Mouse (Mus musculus): Measurements from ENCODE around the gene Fgfr2. TPM values are rescaled to one million over a fixed set of nuclear protein-coding genes. Genes with fewer than 3 reads are reported as not detected.

The Fgfr2 gene
- polyA plus RNA-seq, 1 experiment from 2014 or later, result 110 TPM

DNA sequence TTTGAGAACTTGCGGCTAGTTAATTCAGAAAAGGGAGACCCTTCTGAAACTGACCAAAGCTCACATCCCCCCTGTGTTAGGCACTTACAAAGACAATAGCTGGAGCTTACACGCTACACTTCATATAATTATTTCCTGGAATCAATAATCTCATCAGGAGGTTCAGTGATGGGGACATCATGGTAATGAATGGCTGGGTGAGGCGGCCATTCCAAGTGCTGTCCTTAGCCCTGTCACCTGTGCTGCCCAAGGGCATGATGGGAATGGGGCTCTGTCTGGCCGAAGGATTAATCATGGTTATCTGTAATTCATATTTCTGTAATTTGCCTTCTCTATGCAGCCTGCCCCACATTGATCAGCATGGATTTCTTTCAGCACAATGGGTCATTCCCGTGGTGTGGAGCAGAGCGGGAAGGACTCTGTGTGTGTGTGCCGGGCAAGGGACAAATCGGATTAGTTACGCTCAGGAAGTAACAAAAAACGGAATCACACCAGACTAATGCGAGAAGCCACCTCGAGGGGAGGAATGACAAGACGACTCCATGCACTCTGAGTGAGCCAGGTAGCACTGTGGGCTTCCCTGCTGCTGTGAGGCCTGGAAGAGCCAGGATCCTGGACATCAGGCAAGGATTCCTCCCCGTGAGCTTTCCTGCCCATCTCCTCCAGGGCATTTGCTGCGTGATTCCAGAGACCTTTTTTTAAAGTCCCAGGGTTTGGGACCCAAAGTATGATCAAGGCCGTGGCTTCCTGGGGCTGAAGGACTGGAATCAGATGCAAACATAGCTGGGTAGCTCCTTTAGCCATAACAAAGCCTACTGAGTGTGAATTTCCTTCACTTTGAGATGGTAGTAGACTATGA, 1375.8 kb downstream of the Fgfr2 start:
- no peaks in the 10 kb centered on the region for H3K4me1 ChIP-seq (ENCODE audit: insufficient read depth, low read depth, low read length)
- ATAC-seq, result no peak
- H3K27me3 ChIP-seq (replicated peaks; ENCODE audit: insufficient read depth, low read length), result no peaks in the 10 kb centered on the region; the same call in 1 of the 2 replicates
- no peaks in the 10 kb centered on the region for H3K9me3 ChIP-seq (ENCODE audit: low read length)
- DNase-seq (ENCODE audit: low spot score), result no peak
- no peak overlapping the region for H3K27ac ChIP-seq (ENCODE audit: low read length)
- no peak for TF ChIP-seq CTCF (IDR thresholded peaks at IDR 0.05)
- TF ChIP-seq EP300 (IDR thresholded peaks at IDR 0.05), result no peak
- H3K36me3 ChIP-seq (ENCODE audit: insufficient read depth, low read length), result no peaks in the 10 kb centered on the region
- no peak overlapping the region for H3K9ac ChIP-seq (replicated peaks; ENCODE audit: low read depth)
- WGBS, result 72% methylated on average over 16 of the region's 16 CpGs
- no peak overlapping the region for H3K4me2 ChIP-seq (replicated peaks; ENCODE audit: low read depth, low read length)
- H3K4me3 ChIP-seq (ENCODE audit: low read depth, low read length), result no peak overlapping the region

DNA sequence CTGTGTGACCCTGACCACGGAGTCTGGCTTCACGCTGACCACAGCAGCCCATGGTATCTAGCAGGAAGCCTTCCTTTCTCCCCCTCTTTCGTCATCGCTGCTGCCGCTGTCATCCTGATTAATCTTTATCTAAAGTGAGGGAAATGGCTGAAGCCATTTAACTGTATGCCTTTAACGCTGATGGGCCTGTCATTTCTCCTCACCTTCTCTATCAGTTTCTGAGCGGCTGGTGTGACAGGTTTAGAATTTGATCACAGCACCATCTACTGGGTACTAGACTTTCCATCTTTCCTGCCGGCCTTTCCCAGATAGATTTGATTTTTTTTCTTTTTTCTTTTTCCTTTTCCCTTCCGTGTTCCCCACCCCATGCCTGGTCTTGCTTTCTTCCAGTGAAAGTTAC, 1376.4 kb downstream of the Fgfr2 start:
- H3K4me3 ChIP-seq (ENCODE audit: low read depth, low read length), result no peak overlapping the region
- TF ChIP-seq EP300 (IDR thresholded peaks at IDR 0.05) (no peak), CTCF (IDR thresholded peaks at IDR 0.05) (peak; percentile 36)
- H3K27ac ChIP-seq (ENCODE audit: low read length), result no peak overlapping the region
- no peaks in the 10 kb centered on the region for H3K9me3 ChIP-seq (ENCODE audit: low read length)
- peak; percentile 9 for DNase-seq (ENCODE audit: low spot score)
- H3K4me1 ChIP-seq (ENCODE audit: insufficient read depth, low read depth, low read length), result no peaks in the 10 kb centered on the region
- H3K36me3 ChIP-seq (ENCODE audit: insufficient read depth, low read length), result no peaks in the 10 kb centered on the region
- H3K4me2 ChIP-seq (replicated peaks; ENCODE audit: low read depth, low read length), result no peak overlapping the region
- ATAC-seq, result no peak
- WGBS, result 10% methylated on average over 9 of the region's 9 CpGs
- H3K9ac ChIP-seq (replicated peaks; ENCODE audit: low read depth), result no peak overlapping the region
- H3K27me3 ChIP-seq (replicated peaks; ENCODE audit: insufficient read depth, low read length), result no peaks in the 10 kb centered on the region; the same call in 1 of the 2 replicates

GRCm38 (mm10) chr7:131743193-131743592, 1380.0 kb downstream of the Fgfr2 start:
- no peak overlapping the region for H3K9ac ChIP-seq (replicated peaks; ENCODE audit: low read depth)
- DNase-seq (ENCODE audit: low spot score), result no peak
- ATAC-seq, result no peak
- H3K27me3 ChIP-seq (replicated peaks; ENCODE audit: insufficient read depth, low read length), result no peaks in the 10 kb centered on the region; the same call in 1 of the 2 replicates
- no peak overlapping the region for H3K4me2 ChIP-seq (replicated peaks; ENCODE audit: low read depth, low read length)
- H3K9me3 ChIP-seq (ENCODE audit: low read length), result no peaks in the 10 kb centered on the region
- H3K4me3 ChIP-seq (ENCODE audit: low read depth, low read length), result no peak overlapping the region
- no peaks in the 10 kb centered on the region for H3K4me1 ChIP-seq (ENCODE audit: insufficient read depth, low read depth, low read length)
- 57% methylated on average over 8 of the region's 8 CpGs for WGBS
- H3K27ac ChIP-seq (ENCODE audit: low read length), result no peak overlapping the region
- H3K36me3 ChIP-seq (ENCODE audit: insufficient read depth, low read length), result no peaks in the 10 kb centered on the region
- TF ChIP-seq EP300 (IDR thresholded peaks at IDR 0.05) (no peak), CTCF (IDR thresholded peaks at IDR 0.05) (no peak)

DNA sequence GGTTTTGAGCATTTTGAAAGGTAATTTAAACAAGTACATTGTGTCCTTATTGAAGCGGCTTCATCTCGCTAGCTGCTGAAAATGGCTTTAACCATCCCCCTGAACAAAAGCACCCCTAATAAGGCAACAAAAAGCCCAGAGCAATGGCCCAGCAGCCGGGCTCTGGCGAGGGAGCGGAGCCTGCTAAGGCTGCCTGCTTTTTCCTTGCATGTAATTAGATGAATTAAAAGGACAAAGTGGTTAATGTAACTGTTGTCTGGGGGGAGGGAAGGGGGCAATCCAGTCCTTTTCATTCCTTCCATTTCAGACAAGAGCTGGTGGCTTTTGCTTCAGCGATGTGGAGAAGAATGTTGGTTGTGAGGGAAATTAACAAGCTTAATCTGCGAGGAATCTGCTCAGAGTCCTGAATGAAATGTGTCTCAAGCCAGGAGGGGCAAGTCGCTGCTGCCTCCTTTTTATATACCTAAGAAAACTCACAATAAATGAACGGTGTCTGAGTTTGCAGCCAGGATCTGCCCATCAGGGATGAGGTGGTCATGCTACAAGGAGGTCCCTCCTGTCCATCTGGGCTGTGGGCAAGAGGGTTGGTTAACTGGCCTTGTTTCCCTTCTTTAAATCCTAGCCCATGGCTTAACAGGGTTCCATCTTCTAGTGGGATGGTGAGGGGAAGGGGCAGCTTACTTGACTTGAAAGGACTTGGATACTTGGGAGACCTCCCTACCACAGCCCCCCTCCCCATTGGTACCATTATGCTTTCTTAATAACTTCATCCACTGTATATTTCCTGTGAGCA, 1400.2 kb downstream of the Fgfr2 start:
- Histone ChIP-seq H3K9ac (replicated peaks; ENCODE audit: low read depth) (no peak overlapping the region), H3K4me1 (ENCODE audit: insufficient read depth, low read depth, low read length) (no peaks in the 10 kb centered on the region), H3K9me3 (ENCODE audit: low read length) (no peaks in the 10 kb centered on the region), H3K4me3 (ENCODE audit: low read depth, low read length) (no peak overlapping the region), H3K27me3 (replicated peaks; ENCODE audit: insufficient read depth, low read length) (no peaks in the 10 kb centered on the region), H3K36me3 (ENCODE audit: insufficient read depth, low read length) (no peaks in the 10 kb centered on the region), H3K27ac (ENCODE audit: low read length) (no peak overlapping the region), H3K4me2 (replicated peaks; ENCODE audit: low read depth, low read length) (no peak overlapping the region)
- ATAC-seq (no peak), DNase-seq (ENCODE audit: low spot score) (no peak)
- TF ChIP-seq CTCF (IDR thresholded peaks at IDR 0.05), result no peak
- no peak for TF ChIP-seq EP300 (IDR thresholded peaks at IDR 0.05)
- 52% methylated on average over 9 of the region's 9 CpGs for WGBS

DNA sequence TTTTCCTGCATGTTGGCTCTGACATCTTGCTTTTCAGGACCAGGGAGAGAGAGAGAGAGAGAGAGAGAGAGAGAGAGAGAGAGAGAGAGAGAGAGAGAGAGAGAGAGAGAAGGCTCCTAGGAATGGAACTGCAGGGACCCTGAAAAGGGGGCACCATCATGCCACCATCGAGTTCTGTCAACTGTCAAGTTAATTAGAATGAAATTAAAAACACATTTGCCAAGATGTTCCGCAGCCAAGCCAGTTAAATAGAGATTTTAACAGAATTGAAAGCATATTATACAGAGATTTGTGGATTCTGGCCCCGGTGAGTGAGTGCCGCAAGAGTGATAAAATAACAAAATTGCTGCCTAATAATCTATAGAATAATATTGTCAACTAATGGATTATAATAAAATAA, 1400.8 kb downstream of the Fgfr2 start:
- Histone ChIP-seq H3K27ac (ENCODE audit: low read length) (no peak overlapping the region), H3K9me3 (ENCODE audit: low read length) (no peaks in the 10 kb centered on the region), H3K4me2 (replicated peaks; ENCODE audit: low read depth, low read length) (no peak overlapping the region), H3K4me1 (ENCODE audit: insufficient read depth, low read depth, low read length) (no peaks in the 10 kb centered on the region), H3K36me3 (ENCODE audit: insufficient read depth, low read length) (no peaks in the 10 kb centered on the region), H3K4me3 (ENCODE audit: low read depth, low read length) (no peak overlapping the region), H3K9ac (replicated peaks; ENCODE audit: low read depth) (no peak overlapping the region), H3K27me3 (replicated peaks; ENCODE audit: insufficient read depth, low read length) (no peaks in the 10 kb centered on the region)
- no peak for ATAC-seq
- no peak for DNase-seq (ENCODE audit: low spot score)
- 82% methylated on average over 4 of the region's 4 CpGs for WGBS
- no peak for TF ChIP-seq EP300 (IDR thresholded peaks at IDR 0.05)
- no peak for TF ChIP-seq CTCF (IDR thresholded peaks at IDR 0.05)

GRCm38 (mm10) chr7:131718280-131718679, 1404.9 kb downstream of the Fgfr2 start:
- DNase-seq (ENCODE audit: low spot score) (no peak), ATAC-seq (no peak)
- TF ChIP-seq CTCF (IDR thresholded peaks at IDR 0.05) (no peak), EP300 (IDR thresholded peaks at IDR 0.05) (no peak)
- Histone ChIP-seq H3K4me2 (replicated peaks; ENCODE audit: low read depth, low read length) (no peak overlapping the region), H3K4me3 (ENCODE audit: low read depth, low read length) (no peak overlapping the region), H3K9me3 (ENCODE audit: low read length) (no peaks in the 10 kb centered on the region), H3K4me1 (ENCODE audit: insufficient read depth, low read depth, low read length) (no peaks in the 10 kb centered on the region), H3K9ac (replicated peaks; ENCODE audit: low read depth) (no peak overlapping the region), H3K36me3 (ENCODE audit: insufficient read depth, low read length) (no peaks in the 10 kb centered on the region), H3K27ac (ENCODE audit: low read length) (no peak overlapping the region), H3K27me3 (replicated peaks; ENCODE audit: insufficient read depth, low read length) (no peaks in the 10 kb centered on the region)
- WGBS, result 66% methylated on average over 3 of the region's 3 CpGs
